Mouse (Mus musculus) intestine, embryonic 16.5 days (tissue): Measurements from ENCODE around the gene Pakap. TPM values are rescaled to one million over a fixed set of nuclear protein-coding genes. Genes with fewer than 3 reads are reported as not detected.

Source experiments
- ATAC-seq: fragments of 200-750 bp; cut with Nextera tagmentation; 2 replicates; pipeline ENCODE4 v1.8.0; 2017; ENCODE audit warnings: moderate TSS enrichment, moderate library complexity
- H3K27ac ChIP-seq: fragments of 300-500 bp; sonication (generic); 2 replicates; pipeline ENCODE4 v1.5.1; 2014; ENCODE audit warnings: mild to moderate bottlenecking, low read length
- H3K27me3 ChIP-seq: fragments of 300-500 bp; sonication (generic); replicated peaks from 2 replicates; pipeline ENCODE4 v1.6.1; 2014; ENCODE audit warnings: low read length, control low read depth, mixed read lengths; ENCODE audit not compliant: control insufficient read depth, insufficient read depth
- H3K36me3 ChIP-seq: fragments of 300-500 bp; sonication (generic); 2 replicates; pipeline ENCODE4 v1.6.1; 2014; ENCODE audit warnings: low read length, control low read depth; ENCODE audit not compliant: control insufficient read depth, insufficient read depth
- H3K4me1 ChIP-seq: fragments of 300-500 bp; sonication (generic); 2 replicates; pipeline ENCODE4 v1.6.1; 2014; ENCODE audit warnings: low read length, control low read depth, mixed read lengths; ENCODE audit not compliant: control insufficient read depth, insufficient read depth
- H3K4me2 ChIP-seq: fragments of 300-500 bp; sonication (generic); 2 replicates; pipeline ENCODE4 v1.6.1; 2014; ENCODE audit warnings: low read depth, low read length, control low read depth
- H3K4me3 ChIP-seq: fragments of 300-500 bp; sonication (generic); 2 replicates; pipeline ENCODE4 v1.5.1; 2014; ENCODE audit warnings: mild to moderate bottlenecking, low read length
- H3K9ac ChIP-seq: fragments of 300-500 bp; sonication (generic); 2 replicates; pipeline ENCODE4 v1.6.1; 2014; ENCODE audit warnings: low read depth, low read length
- H3K9me3 ChIP-seq: fragments of 300-500 bp; sonication (generic); 2 replicates; pipeline ENCODE4 v1.6.1; 2016; ENCODE audit warnings: low read length, control low read depth; ENCODE audit not compliant: control insufficient read depth
- WGBS: fragments of 180-500 bp; shearing (Covaris S2); extraction: QIAGEN DNeasy Blood & Tissue Kit; methylation state at CpG from one replicate; pipeline ENCODE4 v1.1.7; 2014; 5-methylcytosine and 5-hydroxymethylcytosine counted together
- polyA plus RNA-seq: library from polyadenylated mRNA; unstranded; fragments of >200 nt; fragmentation: Nextera tagmentation; extraction: Ambion mirVana; gene quantifications from 2 replicates; pipeline ENCODE4 v1.2.1, GENCODE M21; 2015

Pakap gene
- polyA plus RNA-seq, 1 experiment from 2014 or later: 22.0 TPM

GRCm38 (mm10) chr4:57829131-57829530 is 261.2 kb downstream of the Pakap start:
- Histone ChIP-seq H3K36me3 (no peaks in the 10 kb centered on the region), H3K27me3 (no peaks in the 10 kb centered on the region), H3K9me3 (no peaks in the 10 kb centered on the region), H3K27ac (no peak overlapping the region), H3K4me2 (no peak overlapping the region), H3K4me3 (no peak overlapping the region), H3K9ac (no peak overlapping the region), H3K4me1 (peaks cover 4% of the 10 kb centered on the region)
- 62% methylated on average over 9 of the region's 9 CpGs for WGBS
- ATAC-seq: no peak

GRCm38 (mm10) chr4:57829740-57830139 is 261.8 kb downstream of the Pakap start:
- Histone ChIP-seq H3K4me1 (peaks cover 4% of the 10 kb centered on the region), H3K4me2 (no peak overlapping the region), H3K4me3 (no peak overlapping the region), H3K9me3 (no peaks in the 10 kb centered on the region), H3K27ac (no peak overlapping the region), H3K9ac (no peak overlapping the region), H3K27me3 (no peaks in the 10 kb centered on the region), H3K36me3 (no peaks in the 10 kb centered on the region)
- WGBS: 75% methylated on average over 3 of the region's 3 CpGs
- ATAC-seq: no peak

- Histone ChIP-seq H3K9me3 (no peaks in the 10 kb centered on the region), H3K27me3 (no peaks in the 10 kb centered on the region), H3K27ac (no peak overlapping the region), H3K4me3 (no peak overlapping the region), H3K4me1 (peaks cover 4% of the 10 kb centered on the region), H3K9ac (no peak overlapping the region), H3K4me2 (no peak overlapping the region), H3K36me3 (no peaks in the 10 kb centered on the region)
- ATAC-seq: no peak
- WGBS: 47% methylated on average over 7 of the region's 7 CpGs
These were observed 264.3 kb downstream of the Pakap start for GRCm38 (mm10) chr4:57832318-57832717.

GRCm38 (mm10) chr4:57833060-57833459 is 265.1 kb downstream of the Pakap start:
- ATAC-seq: no peak
- H3K36me3 ChIP-seq: no peaks in the 10 kb centered on the region
- 65% methylated on average over 4 of the region's 4 CpGs for WGBS

GRCm38 (mm10) chr4:57834141-57834540 is 266.2 kb downstream of the Pakap start:
- WGBS: 57% methylated on average over 4 of the region's 4 CpGs
- Histone ChIP-seq H3K27ac (no peak overlapping the region), H3K4me2 (no peak overlapping the region), H3K9ac (no peak overlapping the region), H3K27me3 (no peaks in the 10 kb centered on the region), H3K4me3 (no peak overlapping the region), H3K36me3 (no peaks in the 10 kb centered on the region), H3K4me1 (peaks cover 4% of the 10 kb centered on the region), H3K9me3 (no peaks in the 10 kb centered on the region)
- no peak for ATAC-seq

More at GRCm38 (mm10) chr4:57833060-57833459, 265.1 kb downstream of the Pakap start:
- no peak overlapping the region for H3K9ac ChIP-seq
- no peaks in the 10 kb centered on the region for H3K9me3 ChIP-seq
- no peak overlapping the region for H3K4me2 ChIP-seq
- H3K4me3 ChIP-seq: no peak overlapping the region
- no peaks in the 10 kb centered on the region for H3K27me3 ChIP-seq
- no peak overlapping the region for H3K27ac ChIP-seq
- H3K4me1 ChIP-seq: peaks cover 4% of the 10 kb centered on the region

DNA sequence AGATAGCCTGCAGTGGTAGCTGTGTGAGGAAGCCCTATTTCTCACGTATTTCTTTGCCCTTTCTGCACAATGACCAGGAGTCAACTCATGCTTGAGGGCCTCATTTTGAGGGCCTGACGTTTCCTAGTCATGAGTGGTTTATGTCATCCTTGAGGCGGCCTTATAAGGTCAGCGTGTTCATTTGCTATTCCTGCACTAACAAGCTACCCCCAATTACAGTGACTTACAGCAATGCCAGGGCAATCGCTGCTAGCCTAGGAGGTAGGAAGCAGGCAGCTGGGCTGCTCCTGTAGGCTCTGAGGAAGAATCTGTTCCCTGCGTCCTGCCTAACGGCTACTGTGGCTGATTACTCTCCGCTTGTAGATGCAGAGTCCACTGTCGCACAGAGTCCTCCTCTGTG is 269.1 kb downstream of the Pakap start:
- H3K36me3 ChIP-seq: no peaks in the 10 kb centered on the region
- WGBS: 55% methylated on average over 9 of the region's 9 CpGs
- H3K27me3 ChIP-seq: no peaks in the 10 kb centered on the region
- no peak overlapping the region for H3K9ac ChIP-seq
- no peak overlapping the region for H3K27ac ChIP-seq
- no peaks in the 10 kb centered on the region for H3K9me3 ChIP-seq
- H3K4me3 ChIP-seq: no peak overlapping the region
- ATAC-seq: no peak
- H3K4me2 ChIP-seq: no peak overlapping the region
- H3K4me1 ChIP-seq: peaks cover 4% of the 10 kb centered on the region

- Histone ChIP-seq H3K9ac (no peak overlapping the region), H3K4me2 (no peak overlapping the region), H3K27ac (no peak overlapping the region), H3K9me3 (no peaks in the 10 kb centered on the region), H3K27me3 (no peaks in the 10 kb centered on the region), H3K36me3 (no peaks in the 10 kb centered on the region), H3K4me3 (no peak overlapping the region), H3K4me1 (no peaks in the 10 kb centered on the region)
- ATAC-seq: no peak
- WGBS: 61% methylated on average over 4 of the region's 4 CpGs
These were observed 271.4 kb downstream of the Pakap start for GRCm38 (mm10) chr4:57839343-57839742.

DNA sequence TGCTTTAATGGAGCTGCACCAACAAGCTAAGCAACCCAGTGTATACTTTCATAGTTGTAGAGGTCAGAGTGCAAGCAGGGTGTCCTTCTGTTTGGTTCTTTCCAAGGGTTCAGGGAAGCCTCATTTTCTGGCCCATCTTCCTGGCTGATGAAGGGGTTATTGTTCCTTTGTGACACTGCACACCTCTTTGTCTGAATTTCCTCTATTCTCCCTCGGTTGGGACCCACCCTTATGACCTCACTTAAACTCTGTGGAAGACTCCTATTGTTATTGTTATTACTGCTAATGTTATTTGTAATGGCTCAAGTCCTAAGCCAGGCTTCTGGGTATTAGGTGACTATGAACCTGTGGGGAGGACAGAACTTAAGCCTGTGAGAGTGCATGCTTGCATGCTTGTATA is 273.9 kb downstream of the Pakap start:
- H3K4me3 ChIP-seq: no peak overlapping the region
- no peaks in the 10 kb centered on the region for H3K36me3 ChIP-seq
- H3K4me2 ChIP-seq: no peak overlapping the region
- ATAC-seq: no peak
- WGBS: 39% methylated on average over 1 of the region's 1 CpGs
- no peaks in the 10 kb centered on the region for H3K27me3 ChIP-seq
- no peaks in the 10 kb centered on the region for H3K9me3 ChIP-seq
- H3K9ac ChIP-seq: no peak overlapping the region
- H3K4me1 ChIP-seq: peaks cover 12% of the 10 kb centered on the region
- H3K27ac ChIP-seq: no peak overlapping the region

- H3K4me1 ChIP-seq: peaks cover 19% of the 10 kb centered on the region
- no peak overlapping the region for H3K9ac ChIP-seq
- no peak for ATAC-seq
- H3K27ac ChIP-seq: no peak overlapping the region
- no peak overlapping the region for H3K4me2 ChIP-seq
- WGBS: 66% methylated on average over 11 of the region's 11 CpGs
- H3K9me3 ChIP-seq: no peaks in the 10 kb centered on the region
- H3K4me3 ChIP-seq: no peak overlapping the region
- no peaks in the 10 kb centered on the region for H3K36me3 ChIP-seq
- H3K27me3 ChIP-seq: no peaks in the 10 kb centered on the region
These were observed 274.7 kb downstream of the Pakap start for GRCm38 (mm10) chr4:57842472-57843305.

GRCm38 (mm10) chr4:57845031-57845431 is 277.1 kb downstream of the Pakap start:
- Histone ChIP-seq H3K27me3 (no peaks in the 10 kb centered on the region), H3K27ac (peak overlapping the region; percentile 82), H3K9me3 (no peaks in the 10 kb centered on the region), H3K4me2 (peak overlapping the region; percentile 50), H3K4me3 (peak overlapping the region; percentile 46), H3K4me1 (peaks cover 24% of the 10 kb centered on the region), H3K9ac (peak overlapping the region; percentile 55), H3K36me3 (no peaks in the 10 kb centered on the region)
- peak; percentile 96 for ATAC-seq
- 3% methylated on average over 10 of the region's 10 CpGs for WGBS
